In genomic region chr10:120648031-120648430, GRCm38 (mm10) we compare ENCODE assay signal across 29 mouse cellular contexts.
DNase-seq lines count a peak whose midpoint lies in the region; ATAC-seq lines count a peak whose summit lies in the region.
"Had no signal": no experiment of that assay in that cellular context is flagged by ENCODE, and none has a peak within 500 bp of the region (broad histone marks: within the 10 kb centered on the region; RNA-seq: fewer than 3 reads in every experiment).

No protein-coding gene starts in this region.

- H3K9ac ChIP-seq in hindbrain, embryonic 11.5 days (ENCODE audit: low read depth, low read length) = no peak overlapping the region
- no peak overlapping the region for H3K9ac ChIP-seq in hindbrain, embryonic 14.5 days
- H3K9ac ChIP-seq in embryonic facial prominence, embryonic 11.5 days (replicated peaks; ENCODE audit: low read length) = no peak overlapping the region
- no peak overlapping the region for H3K9ac ChIP-seq in forebrain, embryonic 14.5 days (ENCODE audit: low read length)
- H3K9ac ChIP-seq: embryonic facial prominence, embryonic 15.5 days; hindbrain, embryonic 13.5 days; lung, embryonic 15.5 days had no signal

- no peaks in the 10 kb centered on the region for H3K27me3 ChIP-seq in hindbrain, embryonic 11.5 days (ENCODE audit: control insufficient read depth, insufficient read depth, low read length)
- H3K27me3 ChIP-seq in hindbrain, embryonic 14.5 days (ENCODE audit: control insufficient read depth, insufficient read depth, low read length) = no peaks in the 10 kb centered on the region
- peaks cover 3% of the 10 kb centered on the region; the same call in 1 of the 2 replicates for H3K27me3 ChIP-seq in embryonic facial prominence, embryonic 10.5 days (replicated peaks; ENCODE audit: low read depth, poor library complexity, severe bottlenecking)
- no peaks in the 10 kb centered on the region for H3K27me3 ChIP-seq in embryonic facial prominence, embryonic 11.5 days (ENCODE audit: control insufficient read depth, insufficient read depth, low read length)
- no peaks in the 10 kb centered on the region; the same call in 1 of the 2 replicates for H3K27me3 ChIP-seq in limb, embryonic 10.5 days (ENCODE audit: low read depth, poor library complexity, severe bottlenecking)
- no peaks in the 10 kb centered on the region for H3K27me3 ChIP-seq in forebrain, embryonic 14.5 days (replicated peaks; ENCODE audit: control insufficient read depth, insufficient read depth, low read length)
- H3K27me3 ChIP-seq: CH12.LX; embryonic facial prominence, embryonic 15.5 days; hindbrain, embryonic 13.5 days; lung, embryonic 15.5 days; megakaryocyte, embryonic 14.5 days had no signal

- no peaks in the 10 kb centered on the region for H3K9me3 ChIP-seq in hindbrain, embryonic 11.5 days (ENCODE audit: control insufficient read depth, low read length)
- H3K9me3 ChIP-seq in hindbrain, embryonic 14.5 days (ENCODE audit: control insufficient read depth, low read length) = 0 out of 2 replicates have a peak, but pooled peaks cover 4% of the 10 kb centered on the region
- 0 out of 2 replicates have a peak, but pooled peaks cover 3% of the 10 kb centered on the region for H3K9me3 ChIP-seq in embryonic facial prominence, embryonic 10.5 days
- no peaks in the 10 kb centered on the region for H3K9me3 ChIP-seq in embryonic facial prominence, embryonic 11.5 days (replicated peaks; ENCODE audit: control insufficient read depth, low read length)
- no peaks in the 10 kb centered on the region for H3K9me3 ChIP-seq in limb, embryonic 10.5 days (replicated peaks)
- no peaks in the 10 kb centered on the region for H3K9me3 ChIP-seq in forebrain, embryonic 14.5 days (replicated peaks; ENCODE audit: control insufficient read depth, low read length)
- H3K9me3 ChIP-seq: embryonic facial prominence, embryonic 15.5 days; lung, embryonic 15.5 days had no signal

- peaks cover 5% of the 10 kb centered on the region; the same call in 1 of the 2 replicates for H3K4me1 ChIP-seq in hindbrain, embryonic 11.5 days (replicated peaks; ENCODE audit: control insufficient read depth, insufficient read depth, low read length)
- peaks cover 6% of the 10 kb centered on the region for H3K4me1 ChIP-seq in hindbrain, embryonic 14.5 days (replicated peaks; ENCODE audit: control insufficient read depth, insufficient read depth, low read length)
- H3K4me1 ChIP-seq in embryonic facial prominence, embryonic 10.5 days = peaks cover 39% of the 10 kb centered on the region
- H3K4me1 ChIP-seq in embryonic facial prominence, embryonic 11.5 days (ENCODE audit: control insufficient read depth, insufficient read depth, low read length) = no peaks in the 10 kb centered on the region; the same call in 1 of the 2 replicates
- H3K4me1 ChIP-seq in limb, embryonic 10.5 days = peaks cover 33% of the 10 kb centered on the region
- H3K4me1 ChIP-seq in forebrain, embryonic 14.5 days (ENCODE audit: control insufficient read depth, insufficient read depth, low read length) = peaks cover 10% of the 10 kb centered on the region

- no peaks in the 10 kb centered on the region for H3K36me3 ChIP-seq in hindbrain, embryonic 11.5 days (ENCODE audit: control insufficient read depth, insufficient read depth, low read length)
- no peaks in the 10 kb centered on the region for H3K36me3 ChIP-seq in hindbrain, embryonic 14.5 days (replicated peaks; ENCODE audit: control insufficient read depth, insufficient read depth)
- no peaks in the 10 kb centered on the region for H3K36me3 ChIP-seq in embryonic facial prominence, embryonic 10.5 days (replicated peaks)
- no peaks in the 10 kb centered on the region for H3K36me3 ChIP-seq in embryonic facial prominence, embryonic 11.5 days (replicated peaks; ENCODE audit: control insufficient read depth, insufficient read depth, low read depth, low read length)
- no peaks in the 10 kb centered on the region for H3K36me3 ChIP-seq in limb, embryonic 10.5 days
- H3K36me3 ChIP-seq in forebrain, embryonic 14.5 days (ENCODE audit: control insufficient read depth, insufficient read depth, low read length) = no peaks in the 10 kb centered on the region
- H3K36me3 ChIP-seq: embryonic facial prominence, embryonic 15.5 days; hindbrain, embryonic 13.5 days; lung, embryonic 15.5 days had no signal

- peak; percentile 27 for DNase-seq in hindbrain, embryonic 11.5 days (ENCODE audit: low spot score)
- no peak for DNase-seq in hindbrain, embryonic 14.5 days (ENCODE audit: low spot score)
- no peak for DNase-seq in embryonic facial prominence, embryonic 10.5 days (ENCODE audit: low spot score)
- no peak for DNase-seq in embryonic facial prominence, embryonic 11.5 days (ENCODE audit: low spot score)
- no peak for DNase-seq in limb, embryonic 10.5 days (ENCODE audit: low spot score)
- no peak for DNase-seq in kidney, postnatal 10 days
- DNase-seq in forebrain, embryonic 14.5 days (ENCODE audit: low spot score) = no peak
- DNase-seq: adrenal gland, adult 2 months; adrenal gland, postnatal 36 days; cerebellum, adult 18-20 months; cerebellum, postnatal 10 days; heart, adult 2 months; heart, postnatal 14 days; kidney, adult 2 months; kidney, postnatal 4 days; layer of hippocampus, postnatal 36 days; left cerebral cortex, postnatal 4 days; lung, postnatal 4 days; midbrain, embryonic 14.5 days; right cerebral cortex, postnatal 25 days; thymus, adult 2 months; thymus, postnatal 36 days had no signal

- WGBS in hindbrain, embryonic 11.5 days = 47% methylated on average over 7 of the region's 7 CpGs
- WGBS in hindbrain, embryonic 14.5 days = 43% methylated on average over 7 of the region's 7 CpGs
- 41% methylated on average over 7 of the region's 7 CpGs for WGBS in embryonic facial prominence, embryonic 10.5 days
- 42% methylated on average over 7 of the region's 7 CpGs for WGBS in embryonic facial prominence, embryonic 11.5 days
- 44% methylated on average over 7 of the region's 7 CpGs for WGBS in limb, embryonic 10.5 days
- WGBS in forebrain, embryonic 14.5 days = 41% methylated on average over 7 of the region's 7 CpGs

- H3K4me2 ChIP-seq in hindbrain, embryonic 11.5 days (replicated peaks; ENCODE audit: low read depth, low read length) = no peak overlapping the region
- no peak overlapping the region for H3K4me2 ChIP-seq in hindbrain, embryonic 14.5 days (replicated peaks)
- no peak overlapping the region for H3K4me2 ChIP-seq in embryonic facial prominence, embryonic 11.5 days (ENCODE audit: low read depth, low read length)
- H3K4me2 ChIP-seq in forebrain, embryonic 14.5 days (ENCODE audit: low read length) = no peak overlapping the region
- H3K4me2 ChIP-seq: hindbrain, embryonic 13.5 days; lung, embryonic 15.5 days had no signal

- H3K27ac ChIP-seq in hindbrain, embryonic 11.5 days (ENCODE audit: low read depth, low read length) = 0 out of 2 replicates have a peak overlapping the region, but pooled peaks have one; percentile 39
- no peak overlapping the region for H3K27ac ChIP-seq in hindbrain, embryonic 14.5 days
- peak overlapping the region; percentile 80 for H3K27ac ChIP-seq in embryonic facial prominence, embryonic 10.5 days (replicated peaks)
- H3K27ac ChIP-seq in embryonic facial prominence, embryonic 11.5 days (replicated peaks; ENCODE audit: low read depth, low read length) = peak overlapping the region; percentile 67
- H3K27ac ChIP-seq in limb, embryonic 10.5 days = peak overlapping the region; percentile 78
- H3K27ac ChIP-seq in forebrain, embryonic 14.5 days (ENCODE audit: low read depth, low read length) = no peak overlapping the region
- H3K27ac ChIP-seq: heart, adult 2 months; hindbrain, embryonic 13.5 days; lung, embryonic 15.5 days had no signal

- no peak overlapping the region for H3K4me3 ChIP-seq in hindbrain, embryonic 11.5 days (ENCODE audit: low read depth, low read length)
- no peak overlapping the region for H3K4me3 ChIP-seq in hindbrain, embryonic 14.5 days (replicated peaks; ENCODE audit: low read length)
- no peak overlapping the region for H3K4me3 ChIP-seq in embryonic facial prominence, embryonic 10.5 days
- no peak overlapping the region for H3K4me3 ChIP-seq in embryonic facial prominence, embryonic 11.5 days (ENCODE audit: low read depth, low read length)
- no peak overlapping the region for H3K4me3 ChIP-seq in limb, embryonic 10.5 days
- H3K4me3 ChIP-seq in forebrain, embryonic 14.5 days (ENCODE audit: low read depth, low read length) = no peak overlapping the region
- H3K4me3 ChIP-seq: embryonic facial prominence, embryonic 15.5 days; heart, adult 2 months; hindbrain, embryonic 13.5 days; lung, embryonic 15.5 days; megakaryocyte, embryonic 14.5 days had no signal

- ATAC-seq in hindbrain, embryonic 11.5 days (ENCODE audit: low FRiP score) = no peak
- no peak for ATAC-seq in hindbrain, embryonic 14.5 days (ENCODE audit: low FRiP score)
- 0 out of 2 replicates have a peak, but pooled peaks have one; percentile 41 for ATAC-seq in embryonic facial prominence, embryonic 11.5 days (replicated peaks; ENCODE audit: insufficient number of reproducible peaks, low FRiP score, low TSS enrichment, low read depth)
- ATAC-seq in forebrain, embryonic 14.5 days = no peak
- ATAC-seq: activated CD4-positive, CD25-positive, alpha-beta regulatory T cell, adult 4 months; inflammation-experienced regulatory T-cells, adult 6 months had no signal

Comparison
In these comparisons a context has a peak if more than half of its experiments do, and no peak if none do; other contexts are left out.
1. H3K27ac ChIP-seq: peak in hindbrain, embryonic 11.5 days (single experiment), embryonic facial prominence, embryonic 10.5 days (single experiment), embryonic facial prominence, embryonic 11.5 days (single experiment) and limb, embryonic 10.5 days (single experiment); none in hindbrain, embryonic 14.5 days (single experiment) and forebrain, embryonic 14.5 days (single experiment).